Mouse (Mus musculus): ENCODE results near the gene Mthfsd.

DNA sequence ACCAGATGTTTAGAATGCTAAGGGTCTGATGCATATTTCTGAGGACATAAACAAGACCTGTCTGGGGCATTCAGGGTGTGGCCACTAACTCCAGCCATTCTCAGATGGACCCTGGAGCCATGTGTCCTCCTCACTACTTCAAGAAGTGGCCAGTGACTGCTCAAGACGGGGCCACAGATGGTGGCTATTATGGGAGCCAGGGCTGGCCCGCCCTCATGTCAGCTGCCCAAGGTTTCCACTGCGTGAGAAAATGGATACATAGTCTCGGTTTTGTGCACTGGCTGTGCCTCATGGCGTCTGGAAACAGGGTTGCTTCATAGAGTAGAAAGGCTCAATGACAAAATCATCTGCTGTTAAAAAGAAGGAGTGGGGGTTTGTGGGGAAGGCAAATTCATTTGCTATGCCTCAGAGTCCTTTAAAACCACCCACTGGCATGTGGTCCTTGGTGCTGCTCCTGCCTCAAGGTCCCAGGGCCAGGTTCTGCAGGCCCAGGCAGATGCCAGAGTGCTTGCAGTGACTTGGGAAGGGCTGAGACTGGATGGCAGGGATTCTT lies 24.8 kb upstream of the Mthfsd start:
- TF ChIP-seq POLR2A (IDR thresholded peaks at IDR 0.05; ENCODE audit: borderline replicate concordance, extremely low read depth, low read depth, low read length) (no peak), CTCF (IDR thresholded peaks at IDR 0.05; ENCODE audit: insufficient read depth, low read length) (no peak)
